Mouse (Mus musculus) forebrain, embryonic 12.5 days (tissue): ENCODE results near the gene Hmcn2. TPM values are rescaled to one million over a fixed set of nuclear protein-coding genes. Genes with fewer than 3 reads are reported as not detected.

ENCODE experiments used
- ATAC-seq: fragments of 200-750 bp; cut with Nextera tagmentation; 2 replicates; pipeline ENCODE4 v1.8.0; 2017; ENCODE audit warnings: moderate TSS enrichment; ENCODE audit not compliant: low FRiP score
- H3K27ac ChIP-seq: fragments of 300-500 bp; sonication (generic); 2 replicates; pipeline ENCODE4 v1.5.1; 2016; ENCODE audit warnings: mild to moderate bottlenecking
- H3K27me3 ChIP-seq: fragments of 300-500 bp; sonication (generic); 2 replicates; pipeline ENCODE4 v1.6.1; 2016; ENCODE audit warnings: mild to moderate bottlenecking
- H3K36me3 ChIP-seq: fragments of 300-500 bp; sonication (generic); replicated peaks from 2 replicates; pipeline ENCODE4 v1.6.1; 2016; ENCODE audit warnings: mild to moderate bottlenecking
- H3K4me1 ChIP-seq: fragments of 300-500 bp; sonication (generic); 2 replicates; pipeline ENCODE4 v1.6.1; 2016
- H3K4me2 ChIP-seq: fragments of 300-500 bp; sonication (generic); 2 replicates; pipeline ENCODE4 v1.6.1; 2016; ENCODE audit warnings: mild to moderate bottlenecking, moderate library complexity
- H3K4me3 ChIP-seq: fragments of 300-500 bp; sonication (generic); replicated peaks from 2 replicates; pipeline ENCODE4 v1.5.1; 2016; ENCODE audit warnings: mild to moderate bottlenecking
- H3K9ac ChIP-seq: fragments of 300-500 bp; sonication (generic); 2 replicates; pipeline ENCODE4 v1.6.1; 2016; ENCODE audit warnings: mild to moderate bottlenecking
- H3K9me3 ChIP-seq: fragments of 300-500 bp; sonication (generic); 2 replicates; pipeline ENCODE4 v1.6.1; 2016
- WGBS: fragments of 180-500 bp; shearing (Covaris S2); methylation state at CpG from one replicate; pipeline ENCODE4 v1.1.7; 2016; 5-methylcytosine and 5-hydroxymethylcytosine counted together
- polyA plus RNA-seq: library from polyadenylated mRNA; unstranded; fragments of >200 nt; fragmentation: Nextera tagmentation; extraction: Ambion mirVana; gene quantifications from 2 replicates; pipeline ENCODE4 v1.2.1, GENCODE M21; 2016

The Hmcn2 gene
- polyA plus RNA-seq, 1 experiment from 2014 or later: 0.08 TPM

DNA sequence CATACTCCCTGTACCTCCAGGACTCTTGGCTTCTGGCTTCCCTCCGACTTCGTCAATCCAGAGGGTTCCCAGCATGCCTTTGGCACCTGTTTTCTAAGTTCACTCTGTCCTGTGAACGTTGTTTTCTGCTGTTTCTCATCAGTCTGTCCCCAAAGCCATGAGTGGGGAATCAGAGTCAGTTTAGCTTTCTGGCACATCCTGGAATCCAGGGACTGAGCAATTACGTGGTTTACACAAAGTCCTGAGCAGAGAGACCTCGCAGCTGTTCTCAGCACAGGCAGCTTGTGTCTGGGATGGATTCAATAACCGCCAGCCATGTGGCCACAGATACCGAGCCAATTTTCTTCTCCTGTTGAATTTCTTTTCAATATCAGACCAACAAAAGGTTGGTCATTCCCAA lies 53.0 kb downstream of the Hmcn2 start:
- Histone ChIP-seq H3K9me3 (0 out of 2 replicates have a peak, but pooled peaks cover 4% of the 10 kb centered on the region), H3K27ac (no peak overlapping the region), H3K9ac (no peak overlapping the region), H3K4me1 (no peaks in the 10 kb centered on the region), H3K36me3 (no peaks in the 10 kb centered on the region), H3K4me2 (no peak overlapping the region), H3K27me3 (no peaks in the 10 kb centered on the region; the same call in 1 of the 2 replicates), H3K4me3 (no peak overlapping the region)
- 79% methylated on average over 7 of the region's 7 CpGs for WGBS
- ATAC-seq: no peak

DNA sequence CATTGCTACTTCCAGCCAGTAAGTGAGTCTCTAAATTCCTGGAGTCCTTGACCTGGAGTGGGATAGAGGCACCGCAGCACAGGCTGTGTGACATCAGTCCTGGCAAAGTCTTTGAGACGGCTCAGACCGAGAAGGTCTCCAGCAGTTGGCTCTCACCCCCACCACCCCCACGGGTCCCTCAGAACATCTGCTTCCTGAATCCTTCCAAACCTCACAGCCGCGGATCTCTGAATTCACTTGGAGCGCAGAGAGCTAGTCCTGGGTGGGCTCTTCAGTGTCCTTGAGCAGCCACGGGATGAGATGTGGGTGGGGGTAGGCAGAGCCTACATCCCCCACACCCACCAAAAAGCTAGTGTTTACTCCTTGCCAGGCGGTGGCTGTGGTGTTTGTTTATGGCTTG lies 57.2 kb downstream of the Hmcn2 start:
- Histone ChIP-seq H3K36me3 (no peaks in the 10 kb centered on the region), H3K27ac (no peak overlapping the region), H3K27me3 (no peaks in the 10 kb centered on the region), H3K4me2 (no peak overlapping the region), H3K4me1 (no peaks in the 10 kb centered on the region), H3K4me3 (no peak overlapping the region), H3K9ac (no peak overlapping the region), H3K9me3 (0 out of 2 replicates have a peak, but pooled peaks cover 5% of the 10 kb centered on the region)
- no peak for ATAC-seq
- WGBS: 95% methylated on average over 9 of the region's 9 CpGs

DNA sequence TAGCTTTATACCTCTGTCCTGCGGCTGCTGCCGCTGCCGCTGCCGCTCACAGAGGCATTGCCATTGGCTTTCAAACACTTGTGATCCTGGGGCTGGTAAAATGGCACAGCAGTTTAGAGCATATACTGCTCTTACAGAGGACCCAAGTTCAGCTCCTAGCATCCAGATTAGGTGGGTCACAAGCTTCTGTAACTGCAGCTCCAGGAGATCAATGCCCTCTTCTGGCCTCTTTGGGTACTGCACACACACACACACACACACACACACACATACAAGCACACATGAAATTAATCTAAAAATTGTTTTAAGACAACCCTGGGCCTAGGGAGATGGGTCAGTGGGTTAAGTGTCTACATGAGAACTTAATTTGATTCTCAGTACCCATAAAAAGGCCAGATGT lies 58.0 kb downstream of the Hmcn2 start:
- ATAC-seq: no peak
- 0 out of 2 replicates have a peak, but pooled peaks cover 5% of the 10 kb centered on the region for H3K9me3 ChIP-seq
- H3K36me3 ChIP-seq: no peaks in the 10 kb centered on the region
- no peak overlapping the region for H3K9ac ChIP-seq
- 95% methylated on average over 4 of the region's 4 CpGs for WGBS
- no peaks in the 10 kb centered on the region for H3K4me1 ChIP-seq
- H3K27me3 ChIP-seq: no peaks in the 10 kb centered on the region
- H3K4me2 ChIP-seq: no peak overlapping the region
- H3K27ac ChIP-seq: no peak overlapping the region
- H3K4me3 ChIP-seq: no peak overlapping the region

DNA sequence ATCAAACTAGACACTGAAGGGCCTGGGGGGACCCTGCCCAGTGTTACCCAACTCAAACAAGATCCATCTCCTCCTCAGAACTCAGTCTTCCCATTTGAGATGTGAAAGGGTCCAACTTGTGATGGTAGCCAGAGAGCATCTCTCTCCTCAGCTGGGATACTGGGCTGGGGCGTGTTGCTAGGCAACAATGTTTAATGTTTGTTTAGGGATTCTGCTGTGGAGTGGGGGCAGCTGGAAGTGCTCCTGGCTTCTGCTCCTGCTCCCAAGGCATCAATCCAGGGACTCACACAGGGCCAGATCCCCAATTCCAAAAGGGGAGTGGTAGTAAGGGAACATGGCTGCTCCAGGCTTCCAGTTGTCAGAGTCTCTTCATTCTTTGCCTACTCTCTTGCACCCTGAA lies 60.2 kb downstream of the Hmcn2 start:
- no peak for ATAC-seq
- no peak overlapping the region for H3K9ac ChIP-seq
- H3K4me1 ChIP-seq: no peaks in the 10 kb centered on the region

DNA sequence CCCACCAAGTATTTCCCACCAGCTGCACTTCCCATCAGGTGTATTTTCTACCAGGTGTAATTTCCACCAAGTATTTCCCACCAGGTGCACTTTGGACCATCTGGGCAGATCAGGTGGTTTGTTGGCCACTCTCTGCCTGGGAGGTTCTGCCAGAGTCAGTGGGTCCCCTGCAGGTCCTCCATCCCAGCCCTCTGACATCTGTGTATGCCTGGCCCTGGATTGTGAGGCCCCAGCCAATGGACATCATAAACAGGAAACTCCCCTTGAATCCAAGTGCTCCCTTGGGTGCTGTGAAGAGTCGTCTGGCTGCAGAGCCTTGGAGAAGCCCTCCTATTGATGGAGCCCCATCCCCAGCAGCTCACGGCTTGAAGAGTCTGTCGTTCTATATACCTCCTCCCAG lies 61.8 kb downstream of the Hmcn2 start:
- Histone ChIP-seq H3K4me1 (no peaks in the 10 kb centered on the region), H3K27me3 (no peaks in the 10 kb centered on the region), H3K9me3 (0 out of 2 replicates have a peak, but pooled peaks cover 5% of the 10 kb centered on the region), H3K9ac (no peak overlapping the region), H3K27ac (no peak overlapping the region), H3K4me3 (no peak overlapping the region), H3K36me3 (no peaks in the 10 kb centered on the region), H3K4me2 (no peak overlapping the region)
- ATAC-seq: no peak
- WGBS: 58% methylated on average over 3 of the region's 3 CpGs

More for the DNA sequence above, 60.2 kb downstream of the Hmcn2 start:
- no peaks in the 10 kb centered on the region for H3K27me3 ChIP-seq
- H3K27ac ChIP-seq: no peak overlapping the region
- H3K4me2 ChIP-seq: no peak overlapping the region
- no peaks in the 10 kb centered on the region for H3K36me3 ChIP-seq
- H3K9me3 ChIP-seq: 0 out of 2 replicates have a peak, but pooled peaks cover 5% of the 10 kb centered on the region
- WGBS: 83% methylated on average over 1 of the region's 1 CpGs
- no peak overlapping the region for H3K4me3 ChIP-seq

DNA sequence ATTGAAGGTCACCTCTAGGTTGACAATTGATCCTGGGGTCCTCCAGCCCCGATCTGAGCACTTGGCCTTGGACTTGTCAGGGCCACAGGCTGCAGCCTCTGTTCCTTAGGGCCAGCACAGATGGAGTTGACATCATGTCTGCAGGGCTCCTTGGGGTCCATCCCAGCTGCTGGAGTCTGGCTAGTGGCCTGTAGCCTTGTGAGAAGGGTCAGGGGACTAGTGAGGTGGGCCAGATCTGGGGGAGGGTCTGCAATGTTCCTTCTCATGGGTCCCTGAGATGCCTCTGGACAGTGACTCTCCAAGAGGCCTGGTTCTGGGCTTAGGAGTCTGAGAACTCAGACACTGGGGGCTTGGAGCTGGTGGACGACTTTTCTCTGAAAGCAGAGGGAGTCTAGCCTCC lies 63.3 kb downstream of the Hmcn2 start:
- H3K9ac ChIP-seq: no peak overlapping the region
- WGBS: 71% methylated on average over 2 of the region's 2 CpGs
- H3K9me3 ChIP-seq: no peaks in the 10 kb centered on the region
- no peaks in the 10 kb centered on the region for H3K4me1 ChIP-seq
- no peak for ATAC-seq
- H3K27ac ChIP-seq: no peak overlapping the region
- no peak overlapping the region for H3K4me2 ChIP-seq
- no peak overlapping the region for H3K4me3 ChIP-seq
- H3K36me3 ChIP-seq: no peaks in the 10 kb centered on the region
- H3K27me3 ChIP-seq: 0 out of 2 replicates have a peak, but pooled peaks cover under 1% of the 10 kb centered on the region

DNA sequence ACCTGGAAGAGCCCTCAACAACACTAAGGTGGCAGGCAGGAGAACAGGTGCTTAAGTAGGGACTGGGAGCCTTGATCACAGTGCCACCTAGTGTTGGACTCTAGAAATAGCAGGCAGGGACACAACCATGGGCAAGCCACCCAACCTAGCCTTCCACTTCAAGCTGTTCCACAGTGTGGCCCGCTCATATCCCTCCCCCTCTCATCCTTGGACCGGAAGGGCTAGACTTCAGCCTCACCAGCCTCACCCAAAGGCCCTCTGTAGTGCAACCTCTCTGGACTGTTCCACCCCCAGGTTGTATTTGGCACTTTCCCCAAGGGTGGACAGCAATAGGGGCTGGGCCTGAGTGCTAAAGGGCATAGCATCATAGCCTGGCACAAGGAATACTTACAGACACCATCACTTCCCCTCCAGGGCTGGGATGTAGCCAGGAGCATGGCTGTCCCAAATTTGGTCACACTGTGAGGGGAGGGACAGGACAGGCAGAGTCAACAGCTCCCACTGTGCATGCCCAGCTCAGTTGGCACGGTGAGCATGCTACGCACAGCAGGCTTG lies 67.2 kb downstream of the Hmcn2 start:
- no peak overlapping the region for H3K27ac ChIP-seq
- no peaks in the 10 kb centered on the region for H3K9me3 ChIP-seq
- no peak overlapping the region for H3K4me2 ChIP-seq
- H3K27me3 ChIP-seq: 0 out of 2 replicates have a peak, but pooled peaks cover 4% of the 10 kb centered on the region
- H3K9ac ChIP-seq: no peak overlapping the region
- WGBS: 56% methylated on average over 4 of the region's 4 CpGs
- peak; percentile 57 for ATAC-seq
- H3K4me1 ChIP-seq: no peaks in the 10 kb centered on the region
- H3K36me3 ChIP-seq: no peaks in the 10 kb centered on the region
- no peak overlapping the region for H3K4me3 ChIP-seq

DNA sequence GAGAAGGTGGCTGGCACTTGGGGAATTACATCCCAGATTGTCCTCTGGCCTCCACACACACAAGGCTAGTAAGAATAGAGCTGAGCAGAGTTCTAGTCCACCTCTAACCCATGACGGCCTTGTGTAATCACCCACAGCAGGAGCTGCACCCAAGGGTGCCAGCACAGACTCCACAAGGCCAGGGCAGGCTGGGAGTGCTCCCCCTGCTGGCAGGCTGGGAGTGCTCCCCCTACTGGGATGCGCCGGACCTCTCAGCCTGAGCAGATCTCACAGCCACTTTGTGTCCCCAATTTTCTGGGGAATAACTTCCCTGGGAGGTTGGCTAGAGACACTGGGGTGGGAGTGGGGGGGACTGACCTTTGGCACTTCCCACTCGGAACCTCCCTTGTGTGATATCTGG lies 68.7 kb downstream of the Hmcn2 start:
- 24% methylated on average over 4 of the region's 4 CpGs for WGBS
- Histone ChIP-seq H3K27ac (no peak overlapping the region), H3K4me3 (no peak overlapping the region), H3K27me3 (0 out of 2 replicates have a peak, but pooled peaks cover 4% of the 10 kb centered on the region), H3K4me1 (no peaks in the 10 kb centered on the region), H3K36me3 (no peaks in the 10 kb centered on the region), H3K4me2 (no peak overlapping the region), H3K9ac (no peak overlapping the region), H3K9me3 (no peaks in the 10 kb centered on the region)
- ATAC-seq: no peak

DNA sequence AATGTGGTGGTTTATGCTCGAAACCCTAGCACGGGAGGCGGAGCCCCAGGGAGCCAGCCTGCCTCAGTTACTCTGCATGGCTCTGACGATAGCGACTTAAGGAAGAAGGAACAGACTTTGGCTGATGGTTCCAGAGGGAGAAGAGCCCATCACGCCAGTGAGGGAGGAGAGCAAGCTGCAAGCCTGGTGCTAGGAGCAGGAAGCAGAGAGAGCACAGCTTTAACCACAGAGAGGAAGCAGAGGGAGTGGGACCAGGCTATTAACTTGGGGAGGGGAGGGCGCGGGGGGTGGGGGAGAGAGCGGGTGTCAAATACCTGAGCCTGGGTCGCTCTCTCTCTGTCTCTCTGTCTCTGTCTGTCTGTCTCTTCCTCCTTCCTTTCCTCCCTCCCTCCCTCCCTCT lies 102.8 kb downstream of the Hmcn2 start:
- no peak overlapping the region for H3K27ac ChIP-seq
- peaks cover 5% of the 10 kb centered on the region; the same call in 1 of the 2 replicates for H3K4me1 ChIP-seq
- no peak for ATAC-seq
- 77% methylated on average over 10 of the region's 10 CpGs for WGBS
- no peaks in the 10 kb centered on the region for H3K36me3 ChIP-seq
- H3K9ac ChIP-seq: no peak overlapping the region
- H3K4me3 ChIP-seq: no peak overlapping the region
- H3K27me3 ChIP-seq: peaks cover 6% of the 10 kb centered on the region
- no peaks in the 10 kb centered on the region for H3K9me3 ChIP-seq
- no peak overlapping the region for H3K4me2 ChIP-seq

DNA sequence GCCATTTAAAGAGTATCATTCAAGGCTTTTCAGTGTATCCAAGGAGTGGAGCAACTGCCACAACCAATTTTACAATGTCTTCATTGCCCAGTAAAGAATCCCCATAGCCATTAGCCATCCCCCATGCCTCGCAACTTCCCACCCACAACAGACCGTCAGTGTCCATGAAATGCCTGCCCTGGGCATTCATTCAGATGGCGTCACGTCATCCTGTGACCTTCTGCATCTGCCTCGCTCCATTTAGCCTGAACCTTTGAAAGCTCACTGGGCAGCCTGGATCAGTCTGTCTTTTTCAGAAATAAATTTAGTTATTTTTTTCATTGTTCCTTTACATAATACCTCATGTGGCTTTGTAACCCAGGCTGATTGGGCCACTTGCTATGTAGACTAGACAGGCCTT lies 103.8 kb downstream of the Hmcn2 start:
- Histone ChIP-seq H3K27me3 (peaks cover 4% of the 10 kb centered on the region), H3K36me3 (no peaks in the 10 kb centered on the region), H3K27ac (no peak overlapping the region), H3K4me3 (no peak overlapping the region), H3K4me2 (no peak overlapping the region), H3K9ac (no peak overlapping the region), H3K4me1 (peaks cover 5% of the 10 kb centered on the region; the same call in 1 of the 2 replicates), H3K9me3 (no peaks in the 10 kb centered on the region)
- 94% methylated on average over 5 of the region's 5 CpGs for WGBS
- no peak for ATAC-seq

DNA sequence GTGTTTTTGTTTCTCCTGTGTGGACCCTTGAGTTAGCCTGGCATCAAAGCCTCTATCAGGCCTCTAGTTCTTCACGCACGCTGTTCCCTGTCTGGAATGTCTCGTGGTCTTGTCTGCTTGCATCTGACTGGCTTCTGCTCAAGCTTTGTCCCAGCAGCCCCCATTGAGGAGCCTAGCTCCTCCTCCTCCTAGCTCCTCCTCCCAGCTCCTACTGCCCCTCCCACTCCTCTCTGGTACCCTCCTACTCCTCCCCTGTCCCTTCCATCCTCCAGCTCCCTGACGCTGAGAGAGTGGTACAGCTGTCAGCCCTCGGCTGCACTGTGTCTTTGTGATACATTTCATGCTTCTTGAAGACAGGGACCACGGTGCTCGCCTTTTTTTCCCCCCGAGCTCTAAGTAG lies 104.4 kb downstream of the Hmcn2 start:
- Histone ChIP-seq H3K27me3 (peaks cover 4% of the 10 kb centered on the region), H3K4me2 (no peak overlapping the region), H3K4me3 (no peak overlapping the region), H3K27ac (no peak overlapping the region), H3K9ac (no peak overlapping the region), H3K36me3 (no peaks in the 10 kb centered on the region), H3K9me3 (no peaks in the 10 kb centered on the region), H3K4me1 (peaks cover 5% of the 10 kb centered on the region; the same call in 1 of the 2 replicates)
- ATAC-seq: peak; percentile 63; the same call in 1 of the 2 replicates
- 26% methylated on average over 8 of the region's 8 CpGs for WGBS

DNA sequence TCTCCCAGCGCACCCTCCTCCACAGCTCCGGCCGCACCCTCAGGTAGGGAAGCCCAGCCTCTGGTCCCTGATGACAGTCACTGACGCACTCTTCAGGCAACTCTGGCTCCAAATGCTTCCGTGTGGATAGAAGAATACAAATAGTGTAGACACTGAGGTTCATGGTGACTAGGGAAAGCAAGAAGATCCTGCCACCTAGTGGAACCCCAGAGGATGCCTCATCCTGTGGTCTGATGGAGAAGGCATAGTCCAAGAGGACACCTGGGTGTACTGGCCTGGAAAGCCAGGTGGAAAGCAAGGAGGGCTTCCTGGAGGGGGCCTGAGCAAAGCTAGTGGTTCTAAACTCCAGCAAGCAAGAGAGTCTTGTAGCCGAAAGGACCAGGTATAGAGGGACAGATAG lies 106.7 kb downstream of the Hmcn2 start:
- 83% methylated on average over 6 of the region's 6 CpGs for WGBS
- no peak overlapping the region for H3K27ac ChIP-seq

DNA sequence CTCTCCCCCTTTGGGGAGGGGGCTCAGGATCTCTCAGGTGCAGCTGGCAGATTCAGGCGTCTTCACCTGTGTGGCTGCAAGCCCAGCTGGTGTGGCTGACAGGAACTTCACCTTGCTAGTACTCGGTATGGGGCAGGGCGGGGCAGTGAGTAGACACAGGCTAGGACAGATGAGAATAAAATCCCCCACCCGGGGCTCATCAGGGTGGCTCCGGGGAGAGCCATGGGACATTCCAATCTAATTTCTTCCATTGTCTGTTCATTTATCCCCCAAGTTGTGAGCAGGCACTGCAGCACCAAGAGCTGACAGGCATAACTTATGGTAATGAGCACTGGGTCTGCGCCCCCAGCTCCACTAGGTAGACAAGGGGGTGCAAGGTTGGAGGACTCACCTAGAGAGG lies 108.4 kb downstream of the Hmcn2 start:
- ATAC-seq: no peak
- WGBS: 68% methylated on average over 6 of the region's 6 CpGs
- H3K4me3 ChIP-seq: no peak overlapping the region
- H3K27ac ChIP-seq: no peak overlapping the region
- no peak overlapping the region for H3K9ac ChIP-seq
- no peaks in the 10 kb centered on the region for H3K9me3 ChIP-seq
- H3K27me3 ChIP-seq: peaks cover 4% of the 10 kb centered on the region
- H3K4me1 ChIP-seq: peaks cover 5% of the 10 kb centered on the region; the same call in 1 of the 2 replicates
- H3K4me2 ChIP-seq: no peak overlapping the region
- no peaks in the 10 kb centered on the region for H3K36me3 ChIP-seq

More for the DNA sequence above, 106.7 kb downstream of the Hmcn2 start:
- no peak overlapping the region for H3K4me3 ChIP-seq
- no peak for ATAC-seq
- H3K4me1 ChIP-seq: peaks cover 5% of the 10 kb centered on the region; the same call in 1 of the 2 replicates
- no peak overlapping the region for H3K4me2 ChIP-seq
- H3K9ac ChIP-seq: no peak overlapping the region
- no peaks in the 10 kb centered on the region for H3K9me3 ChIP-seq
- no peaks in the 10 kb centered on the region for H3K36me3 ChIP-seq
- peaks cover 5% of the 10 kb centered on the region for H3K27me3 ChIP-seq
